Mouse (Mus musculus) liver, embryonic 14.5 days (tissue): ENCODE data around the gene Atf7. TPM values are rescaled to one million over a fixed set of nuclear protein-coding genes. Genes with fewer than 3 reads are reported as not detected.
A peak's percentile ranks its signal among the peaks of the same experiment; 100 is the strongest.

Experiments
- ATAC-seq: fragments of 200-750 bp; cut with Nextera tagmentation; 2 replicates; pipeline ENCODE4 v1.8.0; 2017; ENCODE audit warnings: moderate number of reproducible peaks, mild to moderate bottlenecking, moderate library complexity; ENCODE audit not compliant: insufficient read depth
- DNase-seq, 3 experiments: peaks; one replicate each; pipeline ENCODE4 v3.0.0-alpha.2; 2012 to 2013; ENCODE audit warnings: low read depth in 3 of 3, low spot score in 3 of 3
- H3K27ac ChIP-seq: fragments of 300-500 bp; sonication (generic); 2 replicates; pipeline ENCODE4 v1.5.1; 2014; ENCODE audit warnings: moderate library complexity, mild to moderate bottlenecking, control low read depth, inconsistent platforms
- H3K27me3 ChIP-seq: fragments of 300-500 bp; sonication (generic); 2 replicates; pipeline ENCODE4 v1.6.1; 2014; ENCODE audit warnings: mild to moderate bottlenecking, low read length, moderate library complexity; ENCODE audit not compliant: control insufficient read depth, insufficient read depth
- H3K36me3 ChIP-seq: fragments of 300-500 bp; sonication (generic); replicated peaks from 2 replicates; pipeline ENCODE4 v1.6.1; 2014; ENCODE audit warnings: low read depth; ENCODE audit not compliant: control insufficient read depth, insufficient read depth
- H3K4me1 ChIP-seq, 2 experiments: fragments of 200-500 bp in 1 of 2; fragments of 300-500 bp in 1 of 2; sonication (generic) in 1 of 2; replicated peaks; 2 replicates each; pipeline ENCODE4 v1.6.1; 2012 to 2014; ENCODE audit warnings: antibody characterized with exemption in 1 of 2, inconsistent platforms in 1 of 2, low read length in 1 of 2; ENCODE audit not compliant: control insufficient read depth in 2 of 2, insufficient read depth in 2 of 2
- H3K4me2 ChIP-seq: fragments of 300-500 bp; sonication (generic); 2 replicates; pipeline ENCODE4 v1.6.1; 2014; ENCODE audit warnings: low read depth, mild to moderate bottlenecking, control low read depth, moderate library complexity
- H3K4me3 ChIP-seq, 2 experiments: fragments of 200-500 bp in 1 of 2; fragments of 300-500 bp in 1 of 2; sonication (generic) in 1 of 2; 2 replicates each; pipeline ENCODE4 v1.5.1; 2012 to 2014; ENCODE audit warnings: low read depth in 2 of 2, low read length in 2 of 2, mild to moderate bottlenecking in 2 of 2, control low read depth in 1 of 2, inconsistent platforms in 1 of 2, moderate library complexity in 1 of 2; ENCODE audit not compliant: insufficient read depth in 1 of 2
- H3K9ac ChIP-seq: fragments of 300-500 bp; sonication (generic); replicated peaks from 2 replicates; pipeline ENCODE4 v1.6.1; 2014; ENCODE audit warnings: mild to moderate bottlenecking, control low read depth, moderate library complexity
- H3K9me3 ChIP-seq: fragments of 300-500 bp; sonication (generic); 2 replicates; pipeline ENCODE4 v1.6.1; 2016; ENCODE audit warnings: low read length, mixed read lengths; ENCODE audit not compliant: control insufficient read depth
- CTCF ChIP-seq: IDR thresholded peaks from 2 replicates; pipeline ENCODE4 v1.5.1; 2016; ENCODE audit warnings: antibody characterized with exemption, low read depth, control low read depth
- EP300 ChIP-seq: IDR thresholded peaks from 2 replicates; pipeline ENCODE4 v1.6.1; 2016; ENCODE audit warnings: antibody characterized with exemption, low read depth
- WGBS: fragments of 180-500 bp; shearing (Covaris S2); extraction: QIAGEN DNeasy Blood & Tissue Kit; methylation state at CpG from one replicate; pipeline ENCODE4 v1.1.7; 2014; ENCODE audit not compliant: insufficient replicate concordance; 5-methylcytosine and 5-hydroxymethylcytosine counted together
- polyA plus RNA-seq, 2 experiments: library from polyadenylated mRNA; depleted of rRNA in 1 of 2; stranded (reverse) in 1 of 2; unstranded in 1 of 2; fragments of >200 nt; fragmentation: Nextera tagmentation in 1 of 2; extraction: Ambion mirVana in 1 of 2; gene quantifications; 2 replicates each; pipeline versions ENCODE4 v1.2.1 to v1.2.3; 2012 to 2014

Gene Atf7
- polyA plus RNA-seq, 2 experiments, result 7.3 to 12.3 TPM

DNA sequence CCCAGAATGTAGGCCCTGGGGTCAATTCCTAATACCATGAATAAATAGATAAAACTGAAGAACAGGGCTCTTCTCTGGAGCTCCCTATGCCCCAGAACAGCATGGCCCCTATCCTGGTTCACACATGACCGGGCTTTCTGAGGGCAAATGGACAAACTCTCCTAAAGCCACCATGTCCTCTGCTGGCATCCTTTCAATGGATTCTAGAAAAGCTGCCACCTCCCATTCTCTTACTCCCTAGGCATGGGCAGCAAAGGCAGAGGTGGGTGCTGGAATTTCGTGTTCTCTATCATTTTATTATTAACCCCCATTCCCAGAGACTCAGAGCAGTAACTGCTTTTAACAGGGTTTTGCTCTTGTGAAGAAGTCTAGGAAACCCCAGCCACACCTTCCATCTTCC lies 110.0 kb downstream of the Atf7 start:
- Histone ChIP-seq H3K4me2 (no peak overlapping the region; the same call in 1 of the 2 replicates), H3K9ac (no peak overlapping the region), H3K4me3 (no peak overlapping the region), H3K9me3 (no peaks in the 10 kb centered on the region), H3K4me1 (peaks cover 11 to 18% of the 10 kb centered on the region in 2 experiments), H3K36me3 (no peaks in the 10 kb centered on the region), H3K27me3 (peaks cover 3% of the 10 kb centered on the region), H3K27ac (no peak overlapping the region)
- DNase-seq, result no peak
- WGBS, result 57% methylated on average over 2 of the region's 2 CpGs
- TF ChIP-seq CTCF (no peak), EP300 (no peak)
- ATAC-seq, result no peak

DNA sequence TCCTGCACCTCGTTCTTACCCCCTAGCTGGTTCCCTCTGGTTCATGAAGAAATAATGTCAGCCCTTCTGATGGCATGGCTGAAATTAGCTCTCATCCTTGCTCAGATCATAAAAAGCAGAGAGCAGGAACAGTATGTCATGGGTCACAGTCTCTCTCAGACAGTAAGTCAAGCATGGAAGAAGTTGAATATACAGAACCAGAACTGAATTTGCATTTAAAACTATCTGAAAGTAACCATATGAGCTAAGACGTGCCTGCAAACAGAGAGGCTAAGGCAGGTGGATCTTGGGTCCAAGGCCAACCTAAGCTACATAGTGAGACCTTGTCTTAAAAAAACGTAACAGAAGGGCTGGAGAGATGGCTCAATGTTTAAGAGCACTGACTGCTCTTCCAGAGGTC lies 112.3 kb downstream of the Atf7 start:
- Histone ChIP-seq H3K27me3 (peaks cover 3% of the 10 kb centered on the region), H3K36me3 (no peaks in the 10 kb centered on the region), H3K9ac (no peak overlapping the region), H3K4me2 (no peak overlapping the region), H3K27ac (no peak overlapping the region), H3K4me1 (peaks cover 4 to 11% of the 10 kb centered on the region in 2 experiments), H3K4me3 (no peak overlapping the region), H3K9me3 (no peaks in the 10 kb centered on the region)
- DNase-seq, result no peak
- no peak for ATAC-seq
- TF ChIP-seq CTCF, result no peak
- no peak for TF ChIP-seq EP300
- WGBS, result 52% methylated on average over 3 of the region's 3 CpGs

DNA sequence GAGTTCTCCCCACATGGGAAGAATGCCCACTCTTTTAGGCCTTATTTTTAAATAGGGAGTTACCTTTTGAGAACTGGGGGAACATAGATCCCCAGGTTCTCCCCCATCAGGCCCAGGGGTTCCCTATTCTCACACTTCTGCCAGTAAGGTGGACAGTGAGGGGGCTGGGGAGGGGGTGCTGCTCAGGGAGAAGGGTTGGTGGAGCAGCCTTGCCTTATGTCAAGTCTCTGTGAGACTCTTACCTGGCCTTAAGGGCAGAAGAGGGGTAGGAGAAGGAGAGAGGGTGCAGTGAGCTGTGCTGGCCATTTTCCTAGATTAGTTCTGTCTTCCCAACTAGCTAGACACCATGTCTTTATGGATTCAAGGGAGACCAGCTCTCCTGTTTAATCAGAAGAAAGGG lies 112.8 kb downstream of the Atf7 start:
- peaks cover 4 to 11% of the 10 kb centered on the region in 2 experiments for H3K4me1 ChIP-seq

DNA sequence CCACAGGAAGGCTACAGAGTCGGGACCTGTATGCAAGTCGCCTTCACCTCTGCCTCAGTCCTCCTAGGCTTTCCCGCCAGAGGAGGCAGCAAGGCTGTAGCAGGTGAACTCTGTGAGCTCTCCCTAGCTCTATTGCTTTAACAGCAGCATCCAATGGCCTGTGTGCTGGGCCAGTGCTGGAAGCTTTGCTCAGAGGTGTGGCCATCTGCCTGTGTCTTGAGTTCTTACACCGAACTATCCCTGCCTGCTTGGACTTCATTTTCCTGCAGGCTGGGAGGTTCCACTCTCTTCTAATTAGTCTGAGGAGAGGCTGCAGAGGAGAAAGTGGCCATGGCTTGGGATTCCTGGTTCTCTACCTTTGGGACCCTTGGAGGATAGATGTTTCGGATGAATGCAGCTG lies 113.3 kb downstream of the Atf7 start:
- Histone ChIP-seq H3K36me3 (no peaks in the 10 kb centered on the region), H3K27me3 (peaks cover 3% of the 10 kb centered on the region), H3K9me3 (no peaks in the 10 kb centered on the region), H3K9ac (no peak overlapping the region), H3K27ac (no peak overlapping the region), H3K4me1 (peaks cover 4 to 11% of the 10 kb centered on the region in 2 experiments), H3K4me2 (no peak overlapping the region), H3K4me3 (no peak overlapping the region)
- WGBS, result 62% methylated on average over 5 of the region's 5 CpGs
- ATAC-seq (no peak), DNase-seq (no peak)
- no peak for TF ChIP-seq EP300
- TF ChIP-seq CTCF, result no peak

More for the DNA sequence above, 112.8 kb downstream of the Atf7 start:
- no peak for DNase-seq
- Histone ChIP-seq H3K9me3 (no peaks in the 10 kb centered on the region), H3K4me3 (no peak overlapping the region), H3K27ac (no peak overlapping the region), H3K27me3 (peaks cover 3% of the 10 kb centered on the region), H3K36me3 (no peaks in the 10 kb centered on the region), H3K4me2 (no peak overlapping the region), H3K9ac (no peak overlapping the region)
- no peak for ATAC-seq
- TF ChIP-seq EP300 (no peak), CTCF (no peak)

DNA sequence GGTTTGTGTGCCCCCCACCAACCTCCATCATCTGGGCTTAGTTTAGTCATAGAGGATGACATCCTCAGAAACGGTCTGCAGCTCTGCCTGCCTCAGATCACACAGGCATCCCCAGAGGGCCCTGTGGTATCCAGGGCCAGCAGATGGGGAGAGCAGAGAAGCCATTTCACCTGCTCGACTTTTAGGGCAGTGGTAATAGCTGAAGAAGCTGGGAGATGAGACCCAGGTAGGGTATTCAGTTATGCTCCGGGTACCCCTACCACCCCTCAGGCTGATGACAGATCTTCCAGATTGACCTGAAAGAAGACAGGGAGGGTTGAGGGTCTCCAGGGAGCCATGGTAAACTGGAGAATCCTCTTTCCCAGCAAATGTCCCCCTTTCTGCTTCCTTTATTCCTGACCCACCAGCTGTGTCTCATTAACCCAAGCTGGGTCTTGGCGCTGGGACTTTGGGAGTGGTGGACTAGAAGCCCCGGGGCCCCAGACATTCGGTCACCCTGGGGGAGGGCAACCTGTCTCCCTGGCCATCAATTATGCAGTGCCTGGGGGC lies 113.9 kb downstream of the Atf7 start:
- ATAC-seq (no peak), DNase-seq (no peak)
- Histone ChIP-seq H3K9ac (no peak overlapping the region), H3K27ac (no peak overlapping the region), H3K36me3 (no peaks in the 10 kb centered on the region), H3K9me3 (no peaks in the 10 kb centered on the region), H3K27me3 (peaks cover 3% of the 10 kb centered on the region), H3K4me1 (peaks cover 2 to 10% of the 10 kb centered on the region in 2 experiments), H3K4me3 (no peak overlapping the region), H3K4me2 (peak overlapping the region; percentile 90)
- TF ChIP-seq EP300, result no peak
- TF ChIP-seq CTCF, result no peak
- 41% methylated on average over 6 of the region's 6 CpGs for WGBS
